8 mouse cellular contexts compared by ENCODE assay signal in genomic region chr11:120489054-120489761, GRCm38 (mm10). TPM values are rescaled to one million over a fixed set of nuclear protein-coding genes. Genes with fewer than 3 reads are reported as not detected.
A peak's percentile ranks its signal among the peaks of the same experiment; 100 is the strongest.
DNase-seq lines count a peak whose midpoint lies in the region; ATAC-seq and TF ChIP-seq lines count a peak whose summit lies in the region.

No protein-coding gene starts in this region.

- peaks cover 53% of the 10 kb centered on the region for H3K36me3 ChIP-seq in hindbrain, embryonic 10.5 days
- peaks cover 21% of the 10 kb centered on the region for H3K36me3 ChIP-seq in hindbrain, embryonic 16.5 days (ENCODE audit: control insufficient read depth, insufficient read depth, low read length)
- peaks cover 54% of the 10 kb centered on the region for H3K36me3 ChIP-seq in forebrain, embryonic 10.5 days (replicated peaks)
- peaks cover 28% of the 10 kb centered on the region for H3K36me3 ChIP-seq in lung, embryonic 15.5 days

- no peaks in the 10 kb centered on the region for H3K27me3 ChIP-seq in hindbrain, embryonic 10.5 days (ENCODE audit: insufficient read depth, poor library complexity, severe bottlenecking)
- no peaks in the 10 kb centered on the region for H3K27me3 ChIP-seq in hindbrain, embryonic 16.5 days (replicated peaks; ENCODE audit: control insufficient read depth, insufficient read depth, low read length)
- no peaks in the 10 kb centered on the region for H3K27me3 ChIP-seq in forebrain, embryonic 10.5 days (ENCODE audit: poor library complexity, severe bottlenecking)
- H3K27me3 ChIP-seq in lung, embryonic 15.5 days = no peaks in the 10 kb centered on the region

- H3K9ac ChIP-seq in hindbrain, embryonic 16.5 days (ENCODE audit: low read depth, low read length) = no peak overlapping the region
- H3K9ac ChIP-seq in lung, embryonic 15.5 days = no peak overlapping the region

- peak; percentile 68 for DNase-seq in hindbrain, embryonic 10.5 days (ENCODE audit: low spot score)
- peak; percentile 77 for DNase-seq in c-Kit-positive CD71-negative TER-119-negative erythroid progenitor cells, embryonic 14.5 days (ENCODE audit: low read depth)
- DNase-seq in forebrain, embryonic 10.5 days (ENCODE audit: extremely low spot score, low spot score) = peak; percentile 67
- DNase-seq in heart, postnatal 25 days (ENCODE audit: low spot score) = peak; percentile 40
- DNase-seq in layer of hippocampus, adult 2 months (ENCODE audit: low spot score in 2 of 2) = peak; percentile 74
- peak; percentile 82 for DNase-seq in retina, postnatal 7 days (ENCODE audit: low read depth, low spot score)

- H3K4me2 ChIP-seq in hindbrain, embryonic 16.5 days (ENCODE audit: low read length) = no peak overlapping the region
- H3K4me2 ChIP-seq in lung, embryonic 15.5 days = no peak overlapping the region

- peak overlapping the region; percentile 60; the same call in 1 of the 2 replicates for H3K27ac ChIP-seq in hindbrain, embryonic 10.5 days
- no peak overlapping the region for H3K27ac ChIP-seq in hindbrain, embryonic 16.5 days (ENCODE audit: low read depth, low read length)
- H3K27ac ChIP-seq in forebrain, embryonic 10.5 days = peak overlapping the region; percentile 22; the same call in 1 of the 2 replicates
- H3K27ac ChIP-seq in layer of hippocampus, adult 2 months = peak overlapping the region; percentile 76
- no peak overlapping the region for H3K27ac ChIP-seq in lung, embryonic 15.5 days

- 66% methylated on average over 4 of the region's 4 CpGs for WGBS in hindbrain, embryonic 10.5 days
- WGBS in hindbrain, embryonic 16.5 days = 61% methylated on average over 4 of the region's 4 CpGs
- WGBS in forebrain, embryonic 10.5 days = 65% methylated on average over 4 of the region's 4 CpGs
- WGBS in lung, embryonic 15.5 days = 53% methylated on average over 4 of the region's 4 CpGs

- intact Hi-C loops in heart, postnatal 25 days (cut with DNase I) = loop anchor here (2.0 to 5.0 kb wide), 4 partner anchors 20 to 288 kb away; no protein-coding TSS in a partner anchor

- TF ChIP-seq CTCF in layer of hippocampus, adult 2 months (conservative IDR thresholded peaks at IDR 0.05) = peak; percentile 95

- no peak for ATAC-seq in hindbrain, embryonic 16.5 days
- ATAC-seq in lung, embryonic 15.5 days (ENCODE audit: borderline replicate concordance, extremely low read depth, low FRiP score, low TSS enrichment) = peak; percentile 13; the same call in 1 of the 2 replicates

- H3K4me3 ChIP-seq in hindbrain, embryonic 10.5 days = peak overlapping the region; percentile 18
- H3K4me3 ChIP-seq in hindbrain, embryonic 16.5 days (ENCODE audit: low read length) = no peak overlapping the region
- peak overlapping the region; percentile 21 for H3K4me3 ChIP-seq in forebrain, embryonic 10.5 days
- H3K4me3 ChIP-seq in layer of hippocampus, adult 2 months = no peak overlapping the region
- no peak overlapping the region for H3K4me3 ChIP-seq in lung, embryonic 15.5 days

- peaks cover 64% of the 10 kb centered on the region for H3K4me1 ChIP-seq in hindbrain, embryonic 10.5 days (replicated peaks)
- H3K4me1 ChIP-seq in hindbrain, embryonic 16.5 days (ENCODE audit: control insufficient read depth, insufficient read depth, low read depth, low read length) = peaks cover 34% of the 10 kb centered on the region
- H3K4me1 ChIP-seq in forebrain, embryonic 10.5 days = peaks cover 69% of the 10 kb centered on the region
- H3K4me1 ChIP-seq in lung, embryonic 15.5 days = peaks cover 47% of the 10 kb centered on the region

- H3K9me3 ChIP-seq in hindbrain, embryonic 10.5 days = no peaks in the 10 kb centered on the region
- no peaks in the 10 kb centered on the region for H3K9me3 ChIP-seq in hindbrain, embryonic 16.5 days (ENCODE audit: control insufficient read depth, low read length)
- no peaks in the 10 kb centered on the region for H3K9me3 ChIP-seq in forebrain, embryonic 10.5 days
- no peaks in the 10 kb centered on the region for H3K9me3 ChIP-seq in lung, embryonic 15.5 days

RNA-seq across cellular contexts. Expression of gene Slc25a10, which starts 2.4 kb away (rescaled TPM):
- 50.6 and 53.3 TPM in 2 replicates for polyA plus RNA-seq in hindbrain, embryonic 10.5 days (2016; fragmentation: Nextera tagmentation; extraction: Ambion mirVana)
- polyA plus RNA-seq in hindbrain, embryonic 16.5 days (2015; fragmentation: Nextera tagmentation; extraction: Ambion mirVana) = 31.2 and 31.5 TPM in 2 replicates
- polyA plus RNA-seq in forebrain, embryonic 10.5 days (2016; fragmentation: Nextera tagmentation; extraction: Ambion mirVana) = 69.3 and 71.6 TPM in 2 replicates
- 10 to 100 TPM; 13.1 to 14.8 TPM for total RNA-seq in heart, postnatal 25 days (2021)
- total RNA-seq in layer of hippocampus, adult 2 months (2021) = 10 to 100 TPM; 19.8 to 22.3 TPM
- 67.5 and 70.9 TPM in 2 replicates for polyA plus RNA-seq in lung, embryonic 15.5 days (2015; fragmentation: Nextera tagmentation; extraction: Ambion mirVana)

RNA-seq across cellular contexts. Expression of gene Mrpl12, which starts 4.8 kb away (rescaled TPM):
- 171 and 186 TPM in 2 replicates for polyA plus RNA-seq in hindbrain, embryonic 10.5 days (2016; fragmentation: Nextera tagmentation; extraction: Ambion mirVana)
- polyA plus RNA-seq in hindbrain, embryonic 16.5 days (2015; fragmentation: Nextera tagmentation; extraction: Ambion mirVana) = 135 and 137 TPM in 2 replicates
- polyA plus RNA-seq in forebrain, embryonic 10.5 days (2016; fragmentation: Nextera tagmentation; extraction: Ambion mirVana) = 211 and 215 TPM in 2 replicates
- total RNA-seq in heart, postnatal 25 days (2021) = 100 to 1,000 TPM; 253 to 263 TPM
- total RNA-seq in layer of hippocampus, adult 2 months (2021) = 10 to 100 TPM; 63.2 to 68.1 TPM
- polyA plus RNA-seq in lung, embryonic 15.5 days (2015; fragmentation: Nextera tagmentation; extraction: Ambion mirVana) = 125 and 133 TPM in 2 replicates

RNA-seq across cellular contexts. Expression of gene Arl16, which starts 21.8 kb away (rescaled TPM):
- polyA plus RNA-seq in hindbrain, embryonic 10.5 days (2016; fragmentation: Nextera tagmentation; extraction: Ambion mirVana) = 59.6 and 62.3 TPM in 2 replicates
- 60.5 and 68.1 TPM in 2 replicates for polyA plus RNA-seq in hindbrain, embryonic 16.5 days (2015; fragmentation: Nextera tagmentation; extraction: Ambion mirVana)
- 60.7 and 62.1 TPM in 2 replicates for polyA plus RNA-seq in forebrain, embryonic 10.5 days (2016; fragmentation: Nextera tagmentation; extraction: Ambion mirVana)
- total RNA-seq in heart, postnatal 25 days (2021) = 10 to 100 TPM; 10.5 to 10.6 TPM
- total RNA-seq in layer of hippocampus, adult 2 months (2021) = 10 to 100 TPM; 52.0 to 54.8 TPM
- 43.8 and 44.6 TPM in 2 replicates for polyA plus RNA-seq in lung, embryonic 15.5 days (2015; fragmentation: Nextera tagmentation; extraction: Ambion mirVana)

RNA-seq across cellular contexts. Expression of gene Ccdc137, which starts 31.3 kb away (rescaled TPM):
- polyA plus RNA-seq in hindbrain, embryonic 10.5 days (2016; fragmentation: Nextera tagmentation; extraction: Ambion mirVana) = 34.4 and 37.3 TPM in 2 replicates
- polyA plus RNA-seq in hindbrain, embryonic 16.5 days (2015; fragmentation: Nextera tagmentation; extraction: Ambion mirVana) = 23.5 and 25.9 TPM in 2 replicates
- 39.6 and 46.3 TPM in 2 replicates for polyA plus RNA-seq in forebrain, embryonic 10.5 days (2016; fragmentation: Nextera tagmentation; extraction: Ambion mirVana)
- total RNA-seq in heart, postnatal 25 days (2021) = 1 to 10 TPM; 7.9 to 8.9 TPM
- total RNA-seq in layer of hippocampus, adult 2 months (2021) = 10 to 100 TPM; 20.0 to 32.3 TPM
- 31.2 and 35.5 TPM in 2 replicates for polyA plus RNA-seq in lung, embryonic 15.5 days (2015; fragmentation: Nextera tagmentation; extraction: Ambion mirVana)

RNA-seq across cellular contexts. Expression of gene Oxld1, which starts 31.3 kb away (rescaled TPM):
- polyA plus RNA-seq in hindbrain, embryonic 10.5 days (2016; fragmentation: Nextera tagmentation; extraction: Ambion mirVana) = 12.5 and 13.2 TPM in 2 replicates
- polyA plus RNA-seq in hindbrain, embryonic 16.5 days (2015; fragmentation: Nextera tagmentation; extraction: Ambion mirVana) = 10.8 and 15.8 TPM in 2 replicates
- polyA plus RNA-seq in forebrain, embryonic 10.5 days (2016; fragmentation: Nextera tagmentation; extraction: Ambion mirVana) = 8.7 and 11.8 TPM in 2 replicates
- 10 to 100 TPM; 53.7 to 56.4 TPM for total RNA-seq in heart, postnatal 25 days (2021)
- 10 to 100 TPM; 17.7 to 19.0 TPM for total RNA-seq in layer of hippocampus, adult 2 months (2021)
- 12.7 and 13.0 TPM in 2 replicates for polyA plus RNA-seq in lung, embryonic 15.5 days (2015; fragmentation: Nextera tagmentation; extraction: Ambion mirVana)

Comparison
In these comparisons a context has a peak if more than half of its experiments do, and no peak if none do; other contexts are left out.
1. H3K27ac ChIP-seq: peak in hindbrain, embryonic 10.5 days (single experiment), forebrain, embryonic 10.5 days (single experiment) and layer of hippocampus, adult 2 months (single experiment); none in hindbrain, embryonic 16.5 days (single experiment) and lung, embryonic 15.5 days (single experiment).
2. H3K4me3 ChIP-seq: peak in hindbrain, embryonic 10.5 days (single experiment) and forebrain, embryonic 10.5 days (single experiment); none in hindbrain, embryonic 16.5 days (single experiment), layer of hippocampus, adult 2 months (single experiment) and lung, embryonic 15.5 days (single experiment).
3. Peak in every context shown above with its lines, with median percentiles within 50 percentile points of each other: DNase-seq.